Mouse (Mus musculus) forebrain, embryonic 12.5 days (tissue): ENCODE measurements around the gene Prl6a1. TPM values are rescaled to one million over a fixed set of nuclear protein-coding genes. Genes with fewer than 3 reads are reported as not detected.

Experiments
- ATAC-seq: fragments of 200-750 bp; cut with Nextera tagmentation; 2 replicates; pipeline ENCODE4 v1.8.0; 2017; ENCODE audit warnings: moderate TSS enrichment; ENCODE audit not compliant: low FRiP score
- H3K27ac ChIP-seq: fragments of 300-500 bp; sonication (generic); 2 replicates; pipeline ENCODE4 v1.5.1; 2016; ENCODE audit warnings: mild to moderate bottlenecking
- H3K27me3 ChIP-seq: fragments of 300-500 bp; sonication (generic); 2 replicates; pipeline ENCODE4 v1.6.1; 2016; ENCODE audit warnings: mild to moderate bottlenecking
- H3K36me3 ChIP-seq: fragments of 300-500 bp; sonication (generic); replicated peaks from 2 replicates; pipeline ENCODE4 v1.6.1; 2016; ENCODE audit warnings: mild to moderate bottlenecking
- H3K4me1 ChIP-seq: fragments of 300-500 bp; sonication (generic); 2 replicates; pipeline ENCODE4 v1.6.1; 2016
- H3K4me2 ChIP-seq: fragments of 300-500 bp; sonication (generic); 2 replicates; pipeline ENCODE4 v1.6.1; 2016; ENCODE audit warnings: mild to moderate bottlenecking, moderate library complexity
- H3K4me3 ChIP-seq: fragments of 300-500 bp; sonication (generic); replicated peaks from 2 replicates; pipeline ENCODE4 v1.5.1; 2016; ENCODE audit warnings: mild to moderate bottlenecking
- H3K9ac ChIP-seq: fragments of 300-500 bp; sonication (generic); 2 replicates; pipeline ENCODE4 v1.6.1; 2016; ENCODE audit warnings: mild to moderate bottlenecking
- H3K9me3 ChIP-seq: fragments of 300-500 bp; sonication (generic); 2 replicates; pipeline ENCODE4 v1.6.1; 2016
- WGBS: fragments of 180-500 bp; shearing (Covaris S2); methylation state at CpG from one replicate; pipeline ENCODE4 v1.1.7; 2016; 5-methylcytosine and 5-hydroxymethylcytosine counted together
- polyA plus RNA-seq: library from polyadenylated mRNA; unstranded; fragments of >200 nt; fragmentation: Nextera tagmentation; extraction: Ambion mirVana; gene quantifications from 2 replicates; pipeline ENCODE4 v1.2.1, GENCODE M21; 2016

The Prl6a1 gene
- polyA plus RNA-seq, result not detected in 2 replicates

DNA sequence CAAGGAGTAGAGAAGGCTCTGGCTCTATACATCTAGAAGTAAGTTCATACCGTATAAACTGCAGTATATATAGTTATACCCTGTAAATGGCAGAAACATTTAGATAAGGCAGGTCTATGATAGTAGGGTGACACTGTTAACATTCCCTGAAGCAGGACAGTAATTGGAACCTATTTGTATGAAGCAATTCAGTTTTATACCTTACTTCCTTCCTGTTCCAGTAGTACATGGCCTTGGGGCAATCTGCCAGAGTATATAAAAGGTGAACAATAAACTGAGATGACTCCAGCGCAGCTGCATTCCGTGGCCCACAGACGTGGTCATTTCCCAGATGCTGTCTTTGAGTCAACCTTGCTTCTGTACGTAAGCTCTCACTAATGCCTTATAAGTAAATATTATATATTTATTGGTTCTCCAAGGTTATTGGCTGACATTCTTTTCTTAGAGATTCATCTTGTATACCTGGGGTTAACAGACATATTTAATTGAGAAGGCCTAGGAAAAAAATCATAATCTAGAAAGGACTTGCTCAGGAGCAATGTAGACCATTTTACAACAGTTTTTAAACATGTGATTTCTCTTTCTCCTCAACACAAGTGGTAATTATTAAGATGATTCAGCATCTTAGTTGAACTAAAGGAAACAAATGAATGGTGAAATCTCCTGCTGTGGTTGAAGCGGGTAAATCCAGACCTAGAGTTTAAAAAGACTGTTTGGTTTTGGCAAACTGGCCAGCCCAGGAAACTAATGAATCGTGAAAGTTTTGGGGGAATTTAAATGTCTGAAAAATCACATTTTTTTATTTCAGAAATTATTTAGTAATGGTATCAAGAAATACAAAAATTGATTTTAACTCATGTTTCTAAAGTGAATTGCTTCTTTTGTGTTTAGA is at the start of gene Prl6a1:
TSS of gene Prl6a1 (plus strand) at position 294 of the 892 bp plus-strand sequence.
- H3K9me3 ChIP-seq, result no peaks in the 10 kb centered on the region
- ATAC-seq, result no peak
- no peaks in the 10 kb centered on the region for H3K36me3 ChIP-seq
- H3K4me1 ChIP-seq, result no peaks in the 10 kb centered on the region
- 79% methylated on average over 7 of the region's 7 CpGs for WGBS
- no peaks in the 10 kb centered on the region for H3K27me3 ChIP-seq
- no peak within 1 kb of the TSS for H3K9ac ChIP-seq
- H3K27ac ChIP-seq, result no peak within 1 kb of the TSS
- H3K4me3 ChIP-seq, result no peak within 1 kb of the TSS
- no peak within 1 kb of the TSS for H3K4me2 ChIP-seq

DNA sequence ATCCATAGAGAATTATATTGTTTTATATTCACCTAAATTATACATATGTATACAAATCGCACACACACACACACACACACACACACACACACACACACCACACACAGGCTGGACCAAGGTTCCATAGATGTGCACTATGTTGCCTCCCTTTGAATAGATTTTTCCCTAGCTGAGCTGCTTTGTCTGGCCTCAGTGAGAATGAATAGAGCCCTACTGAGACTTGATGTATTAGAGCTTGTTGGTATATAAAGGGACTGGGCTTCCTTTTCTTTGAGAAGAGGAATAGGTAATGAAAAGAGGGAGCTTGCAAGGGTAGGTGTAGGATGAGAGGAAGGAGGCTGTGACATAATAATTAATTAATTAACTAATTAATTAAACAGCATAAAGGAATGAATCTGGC is 22.6 kb downstream of the Prl6a1 start:
- no peaks in the 10 kb centered on the region for H3K4me1 ChIP-seq
- H3K4me2 ChIP-seq, result no peak overlapping the region
- H3K9me3 ChIP-seq, result no peaks in the 10 kb centered on the region
- no peak overlapping the region for H3K4me3 ChIP-seq
- H3K27ac ChIP-seq, result no peak overlapping the region
- ATAC-seq, result peak; percentile 90
- WGBS, result 23% methylated on average over 1 of the region's 1 CpGs
- no peak overlapping the region for H3K9ac ChIP-seq
- H3K36me3 ChIP-seq, result no peaks in the 10 kb centered on the region
- peaks cover 9% of the 10 kb centered on the region; the same call in 1 of the 2 replicates for H3K27me3 ChIP-seq

- no peak overlapping the region for H3K4me2 ChIP-seq
- H3K27ac ChIP-seq, result no peak overlapping the region
- H3K4me3 ChIP-seq, result no peak overlapping the region
- ATAC-seq, result no peak
- H3K9ac ChIP-seq, result no peak overlapping the region
- 75% methylated on average over 3 of the region's 3 CpGs for WGBS
- no peaks in the 10 kb centered on the region for H3K4me1 ChIP-seq
- peaks cover 4% of the 10 kb centered on the region; the same call in 1 of the 2 replicates for H3K27me3 ChIP-seq
- no peaks in the 10 kb centered on the region for H3K9me3 ChIP-seq
- H3K36me3 ChIP-seq, result no peaks in the 10 kb centered on the region
These were observed 30.4 kb downstream of the Prl6a1 start for GRCm38 (mm10) chr13:27342733-27343275.

- no peak within 1 kb of the TSS for H3K4me2 ChIP-seq
- WGBS, result 80% methylated on average over 2 of the region's 2 CpGs
- H3K36me3 ChIP-seq, result no peaks in the 10 kb centered on the region
- no peaks in the 10 kb centered on the region for H3K4me1 ChIP-seq
- H3K9me3 ChIP-seq, result no peaks in the 10 kb centered on the region
- no peaks in the 10 kb centered on the region for H3K27me3 ChIP-seq
- H3K4me3 ChIP-seq, result no peak within 1 kb of the TSS
- H3K9ac ChIP-seq, result no peak within 1 kb of the TSS
- ATAC-seq, result no peak
- H3K27ac ChIP-seq, result no peak within 1 kb of the TSS
These were observed 32.9 kb downstream of the Prl6a1 start, which contains the start of gene Prl8a2 for GRCm38 (mm10) chr13:27345373-27345772. TSS of gene Prl8a2 (plus strand) at chr13:27345673.

Other genes starting within 250 kb of the Prl6a1 start
- not detected in 2 replicates for gene Prl3d1, start 218.4 kb upstream of the Prl6a1 start, polyA plus RNA-seq
- gene Prl3d2, start 190.9 kb upstream of the Prl6a1 start, polyA plus RNA-seq, result not detected in 2 replicates
- gene Prl3d3, start 155.8 kb upstream of the Prl6a1 start, polyA plus RNA-seq, result not detected in 2 replicates
- not detected in 2 replicates for gene Prl3c1, start 116.0 kb upstream of the Prl6a1 start, polyA plus RNA-seq
- 0.29 TPM in 1 of 2 replicates, not detected in the other for gene Prl3b1, start 70.8 kb upstream of the Prl6a1 start, polyA plus RNA-seq
- gene Prl3a1, start 53.2 kb upstream of the Prl6a1 start, polyA plus RNA-seq, result not detected in 2 replicates
- gene Prl8a2, start 33.0 kb downstream of the Prl6a1 start, polyA plus RNA-seq, result 0.22 TPM in 1 of 2 replicates, not detected in the other
- gene Prl2b1, start 78.2 kb downstream of the Prl6a1 start, polyA plus RNA-seq, result not detected in 2 replicates
- gene Prl8a6, start 126.1 kb downstream of the Prl6a1 start, polyA plus RNA-seq, result not detected in 2 replicates
- not detected in 2 replicates for gene Prl8a8, start 200.6 kb downstream of the Prl6a1 start, polyA plus RNA-seq